Mouse (Mus musculus) forelimb bud, embryonic 11.5 days (tissue): ENCODE measurements around the gene Numa1.
"Not testable (repeated sequence)": the region's sequence is repeated elsewhere in the genome, so short reads cannot be mapped to it uniquely, and the experiment has no call there.

ENCODE experiments used
- DNase-seq: peaks from one replicate; pipeline ENCODE4 v3.0.0-alpha.2; 2012; ENCODE audit warnings: low read depth, low spot score

Gene Numa1

DNA sequence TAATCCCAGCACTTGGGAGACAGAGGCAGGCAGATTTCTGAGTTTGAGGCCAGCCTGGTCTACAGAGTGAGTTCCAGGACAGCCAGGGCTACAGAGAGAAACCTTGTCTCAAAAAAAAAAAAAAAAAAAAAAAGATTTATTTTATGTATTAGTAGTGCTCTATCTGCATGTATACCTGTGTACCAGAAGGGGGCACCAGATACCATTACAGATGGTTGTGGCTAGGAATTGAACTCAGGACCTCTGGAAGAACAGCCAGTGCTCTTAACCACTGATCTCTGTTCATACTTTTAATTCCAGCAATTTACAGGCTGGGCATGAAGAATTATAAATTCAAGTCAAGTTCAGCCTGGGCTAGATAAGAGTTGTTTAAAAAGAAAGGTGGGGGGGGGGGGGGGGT, 114.6 kb downstream of the Numa1 start:
- DNase-seq: not testable (repeated sequence)

DNA sequence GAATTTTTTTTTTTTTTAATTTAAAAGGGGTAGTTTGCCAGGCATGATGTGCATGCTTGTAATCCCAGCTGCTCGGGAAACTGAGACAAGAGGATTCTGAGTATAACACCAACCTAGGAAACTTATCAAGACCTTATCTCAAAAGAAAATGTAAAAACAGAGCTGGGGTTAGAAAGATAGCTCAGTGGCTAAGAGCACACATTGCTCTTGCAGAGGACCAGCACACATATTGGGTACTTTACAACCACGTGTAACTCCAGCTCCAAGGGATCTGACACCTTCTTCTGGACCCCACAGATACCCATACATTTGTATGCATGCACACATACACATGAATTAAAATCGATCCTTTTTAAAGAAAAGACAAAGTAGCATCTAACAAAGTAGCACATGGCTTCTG, 127.4 kb downstream of the Numa1 start:
- no peak for DNase-seq

DNA sequence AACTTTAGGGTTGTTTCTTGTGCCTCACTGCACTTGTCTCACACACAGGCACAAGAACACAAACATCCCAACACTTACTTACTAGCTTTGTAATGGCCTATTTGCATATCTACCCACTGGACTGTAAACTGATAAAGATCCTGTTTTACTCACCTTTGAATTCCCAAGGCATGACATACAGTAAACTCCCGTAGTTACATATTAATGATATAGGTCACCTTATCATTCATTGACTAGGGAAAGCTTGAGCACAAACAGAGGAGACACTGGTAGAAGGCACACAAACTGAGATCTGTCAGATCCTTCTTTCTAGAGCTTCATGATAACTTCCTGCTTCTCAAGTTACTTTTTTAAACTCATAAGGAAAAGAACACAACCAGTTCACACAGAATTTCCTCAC, 128.3 kb downstream of the Numa1 start:
- DNase-seq: no peak

DNA sequence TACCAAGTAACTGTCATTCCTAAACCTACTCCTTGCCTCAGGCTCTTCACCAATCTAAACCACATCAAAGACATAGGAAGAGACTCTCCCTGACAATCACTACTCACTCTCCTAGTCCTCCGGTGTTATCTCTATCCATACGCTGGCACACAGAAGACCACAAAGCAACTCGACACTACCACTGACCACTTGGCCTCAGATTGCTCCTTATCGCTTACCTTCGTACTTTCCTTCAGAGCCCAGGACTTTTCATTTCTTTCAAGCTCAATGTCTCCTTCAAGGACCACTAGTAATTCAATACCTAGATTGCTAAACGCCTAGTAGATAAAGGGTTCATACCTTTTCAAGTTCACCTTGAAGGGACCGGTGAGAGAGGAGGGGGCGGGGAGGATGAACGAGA, 130.0 kb downstream of the Numa1 start:
- no peak for DNase-seq
